Mouse (Mus musculus): Measurements from ENCODE around the gene Creb5. TPM values are rescaled to one million over a fixed set of nuclear protein-coding genes. Genes with fewer than 3 reads are reported as not detected.
A peak's percentile ranks its signal among the peaks of the same experiment; 100 is the strongest.

Gene Creb5
- total and polyA plus RNA-seq, 2 experiments from 2014 or later = 3.1 to 4.4 TPM

GRCm38 (mm10) chr6:53409183-53409582 is 122.1 kb downstream of the Creb5 start:
- Histone ChIP-seq H3K9ac (replicated peaks; ENCODE audit: low read length) (no peak overlapping the region), H3K9me3 (ENCODE audit: low read length) (no peaks in the 10 kb centered on the region), H3K4me2 (ENCODE audit: low read depth, low read length) (no peak overlapping the region), H3K27me3 (ENCODE audit: insufficient read depth, low read length) (no peaks in the 10 kb centered on the region), H3K4me1 (ENCODE audit: insufficient read depth, low read length) (no peaks in the 10 kb centered on the region), H3K4me3 (ENCODE audit: low read length) (no peak overlapping the region), H3K36me3 (ENCODE audit: insufficient read depth, low read length) (no peaks in the 10 kb centered on the region), H3K27ac (no peak overlapping the region)
- ATAC-seq = no peak
- WGBS = 95% methylated on average over 6 of the region's 6 CpGs
- DNase-seq (ENCODE audit: low spot score) = no peak
- no peak for TF ChIP-seq CTCF (IDR thresholded peaks at IDR 0.05; ENCODE audit: low read depth)

GRCm38 (mm10) chr6:53421345-53421744 is 134.3 kb downstream of the Creb5 start:
- H3K27me3 ChIP-seq (ENCODE audit: insufficient read depth, low read length) = no peaks in the 10 kb centered on the region
- TF ChIP-seq CTCF (IDR thresholded peaks at IDR 0.05; ENCODE audit: low read depth) = no peak
- no peak overlapping the region for H3K27ac ChIP-seq
- H3K4me2 ChIP-seq (ENCODE audit: low read depth, low read length) = no peak overlapping the region
- 61% methylated on average over 3 of the region's 3 CpGs for WGBS
- no peak overlapping the region for H3K4me3 ChIP-seq (ENCODE audit: low read length)
- DNase-seq (ENCODE audit: low spot score) = no peak
- ATAC-seq = no peak
- no peaks in the 10 kb centered on the region for H3K36me3 ChIP-seq (ENCODE audit: insufficient read depth, low read length)
- H3K9me3 ChIP-seq (ENCODE audit: low read length) = no peaks in the 10 kb centered on the region
- no peak overlapping the region for H3K9ac ChIP-seq (replicated peaks; ENCODE audit: low read length)
- H3K4me1 ChIP-seq (ENCODE audit: insufficient read depth, low read length) = no peaks in the 10 kb centered on the region

- no peaks in the 10 kb centered on the region for H3K9me3 ChIP-seq (ENCODE audit: low read length)
- no peak overlapping the region for H3K9ac ChIP-seq (replicated peaks; ENCODE audit: low read length)
- WGBS = 44% methylated on average over 7 of the region's 7 CpGs
- ATAC-seq = no peak
- H3K4me1 ChIP-seq (ENCODE audit: insufficient read depth, low read length) = 0 out of 2 replicates have a peak, but pooled peaks cover 3% of the 10 kb centered on the region
- no peak overlapping the region for H3K4me3 ChIP-seq (ENCODE audit: low read length)
- H3K27ac ChIP-seq = no peak overlapping the region
- no peak for TF ChIP-seq CTCF (IDR thresholded peaks at IDR 0.05; ENCODE audit: low read depth)
- no peak overlapping the region for H3K4me2 ChIP-seq (ENCODE audit: low read depth, low read length)
- no peaks in the 10 kb centered on the region for H3K27me3 ChIP-seq (ENCODE audit: insufficient read depth, low read length)
- peak; percentile 14 for DNase-seq (ENCODE audit: low spot score)
- no peaks in the 10 kb centered on the region for H3K36me3 ChIP-seq (ENCODE audit: insufficient read depth, low read length)
Observed at GRCm38 (mm10) chr6:53429368-53429767, 142.3 kb downstream of the Creb5 start.

GRCm38 (mm10) chr6:53429891-53430290 is 142.8 kb downstream of the Creb5 start:
- TF ChIP-seq CTCF (IDR thresholded peaks at IDR 0.05; ENCODE audit: low read depth) = no peak
- no peak for DNase-seq (ENCODE audit: low spot score)

GRCm38 (mm10) chr6:53445862-53446460 is 158.9 kb downstream of the Creb5 start:
- ATAC-seq (no peak), DNase-seq (ENCODE audit: low spot score) (no peak)
- Histone ChIP-seq H3K27ac (no peak overlapping the region), H3K9me3 (ENCODE audit: low read length) (no peaks in the 10 kb centered on the region), H3K4me1 (ENCODE audit: insufficient read depth, low read length) (no peaks in the 10 kb centered on the region), H3K27me3 (ENCODE audit: insufficient read depth, low read length) (no peaks in the 10 kb centered on the region), H3K4me3 (ENCODE audit: low read length) (no peak overlapping the region), H3K36me3 (ENCODE audit: insufficient read depth, low read length) (no peaks in the 10 kb centered on the region), H3K4me2 (ENCODE audit: low read depth, low read length) (no peak overlapping the region), H3K9ac (replicated peaks; ENCODE audit: low read length) (no peak overlapping the region)
- TF ChIP-seq CTCF (IDR thresholded peaks at IDR 0.05; ENCODE audit: low read depth) = no peak
- WGBS = 91% methylated on average over 11 of the region's 11 CpGs

More at GRCm38 (mm10) chr6:53429891-53430290, 142.8 kb downstream of the Creb5 start:
- Histone ChIP-seq H3K36me3 (ENCODE audit: insufficient read depth, low read length) (no peaks in the 10 kb centered on the region), H3K9me3 (ENCODE audit: low read length) (no peaks in the 10 kb centered on the region), H3K9ac (replicated peaks; ENCODE audit: low read length) (no peak overlapping the region), H3K4me3 (ENCODE audit: low read length) (no peak overlapping the region), H3K27ac (no peak overlapping the region), H3K4me2 (ENCODE audit: low read depth, low read length) (no peak overlapping the region), H3K27me3 (ENCODE audit: insufficient read depth, low read length) (no peaks in the 10 kb centered on the region), H3K4me1 (ENCODE audit: insufficient read depth, low read length) (0 out of 2 replicates have a peak, but pooled peaks cover 3% of the 10 kb centered on the region)
- 51% methylated on average over 4 of the region's 4 CpGs for WGBS
- ATAC-seq = no peak

GRCm38 (mm10) chr6:53447479-53447878 is 160.4 kb downstream of the Creb5 start:
- no peaks in the 10 kb centered on the region for H3K4me1 ChIP-seq (ENCODE audit: insufficient read depth, low read length)
- no peak overlapping the region for H3K4me3 ChIP-seq (ENCODE audit: low read length)
- no peak overlapping the region for H3K27ac ChIP-seq
- no peak for DNase-seq (ENCODE audit: low spot score)
- WGBS = 92% methylated on average over 9 of the region's 9 CpGs
- no peaks in the 10 kb centered on the region for H3K9me3 ChIP-seq (ENCODE audit: low read length)
- no peak overlapping the region for H3K4me2 ChIP-seq (ENCODE audit: low read depth, low read length)
- H3K9ac ChIP-seq (replicated peaks; ENCODE audit: low read length) = no peak overlapping the region
- TF ChIP-seq CTCF (IDR thresholded peaks at IDR 0.05; ENCODE audit: low read depth) = no peak
- H3K27me3 ChIP-seq (ENCODE audit: insufficient read depth, low read length) = no peaks in the 10 kb centered on the region
- no peak for ATAC-seq
- H3K36me3 ChIP-seq (ENCODE audit: insufficient read depth, low read length) = no peaks in the 10 kb centered on the region

- Histone ChIP-seq H3K27me3 (ENCODE audit: insufficient read depth, low read length) (no peaks in the 10 kb centered on the region), H3K4me1 (ENCODE audit: insufficient read depth, low read length) (no peaks in the 10 kb centered on the region), H3K9me3 (ENCODE audit: low read length) (no peaks in the 10 kb centered on the region), H3K27ac (no peak overlapping the region), H3K4me3 (ENCODE audit: low read length) (no peak overlapping the region), H3K4me2 (ENCODE audit: low read depth, low read length) (no peak overlapping the region), H3K9ac (replicated peaks; ENCODE audit: low read length) (no peak overlapping the region), H3K36me3 (ENCODE audit: insufficient read depth, low read length) (no peaks in the 10 kb centered on the region)
- WGBS = 89% methylated on average over 9 of the region's 9 CpGs
- ATAC-seq (no peak), DNase-seq (ENCODE audit: low spot score) (no peak)
- TF ChIP-seq CTCF (IDR thresholded peaks at IDR 0.05; ENCODE audit: low read depth) = no peak
Observed at GRCm38 (mm10) chr6:53448317-53448870, 161.3 kb downstream of the Creb5 start.

All from hindbrain, postnatal 0 days (tissue).